Mouse (Mus musculus) E14TG2a.4 (cell line): ENCODE measurements around the gene Bbox1.

ENCODE experiments used
- CTCF ChIP-seq: conservative IDR thresholded peaks from 2 replicates; pipeline ENCODE4 v1.5.1; 2014; ENCODE audit warnings: low read length
- POU5F1 ChIP-seq: IDR thresholded peaks from 2 replicates; pipeline ENCODE4 v1.6.1; 2014; ENCODE audit warnings: low read length, borderline replicate concordance

DNA sequence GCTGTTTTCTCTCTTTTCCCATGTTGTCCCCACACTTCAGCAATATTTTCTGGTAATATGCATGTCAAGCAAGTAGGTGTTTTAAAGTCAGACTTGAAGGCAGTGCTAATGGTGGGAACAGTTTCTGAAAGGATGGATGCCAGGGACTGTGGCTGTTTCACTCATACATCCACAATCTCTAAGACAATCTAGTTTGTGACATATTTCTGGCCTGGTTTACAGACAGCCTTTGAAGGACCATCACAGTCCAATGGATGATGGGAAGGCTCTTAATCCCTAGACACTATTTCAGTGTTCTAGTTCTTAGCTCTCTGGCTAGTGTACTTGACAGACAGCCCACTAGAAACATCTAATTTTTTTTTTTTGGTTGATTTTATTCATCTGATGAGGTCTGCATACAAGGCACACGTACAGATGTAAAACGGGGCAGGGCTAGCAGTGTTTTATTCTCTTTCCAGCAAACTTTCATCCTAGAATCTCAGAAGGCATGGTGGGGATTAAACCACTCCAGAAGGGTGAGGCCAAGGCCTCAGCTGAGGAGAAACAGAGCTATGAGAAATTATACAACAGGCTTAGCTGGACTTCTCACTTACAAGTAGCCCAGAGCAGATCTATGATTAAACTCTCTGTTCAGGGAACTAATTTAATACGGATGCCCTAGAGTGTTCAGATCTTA is 28.4 kb downstream of the Bbox1 start:
- no peak for TF ChIP-seq CTCF
- TF ChIP-seq POU5F1 = no peak
